Mouse (Mus musculus) olfactory bulb, adult 2 months (tissue): ENCODE results near the gene Pdzd2. TPM values are rescaled to one million over a fixed set of nuclear protein-coding genes. Genes with fewer than 3 reads are reported as not detected.
A peak's percentile ranks its signal among the peaks of the same experiment; 100 is the strongest.

Source experiments
- H3K27ac ChIP-seq: fragments of 200-500 bp; 2 replicates; pipeline ENCODE4 v1.5.1; 2012; ENCODE audit warnings: low read depth, low read length; ENCODE audit not compliant: insufficient read depth
- H3K4me1 ChIP-seq: fragments of 200-500 bp; 2 replicates; pipeline ENCODE4 v1.6.1; 2012; ENCODE audit warnings: low read length; ENCODE audit not compliant: control insufficient read depth, insufficient read depth
- H3K4me3 ChIP-seq: fragments of 200-500 bp; 2 replicates; pipeline ENCODE4 v1.5.1; 2012; ENCODE audit warnings: mild to moderate bottlenecking, low read depth, low read length, moderate library complexity; ENCODE audit not compliant: insufficient read depth
- CTCF ChIP-seq: fragments of 200-500 bp; IDR thresholded peaks from 2 replicates; pipeline ENCODE4 v1.5.1; 2012; ENCODE audit warnings: low read depth, mild to moderate bottlenecking, low read length, moderate library complexity; ENCODE audit not compliant: insufficient read depth
- POLR2A ChIP-seq: fragments of 200-500 bp; IDR thresholded peaks from 2 replicates; pipeline ENCODE4 v1.6.1; 2012; ENCODE audit warnings: mild to moderate bottlenecking, low read depth, low read length, moderate library complexity; ENCODE audit not compliant: insufficient read depth
- WGBS: fragments of 180-500 bp; shearing (Covaris S2); methylation state at CpG from one replicate; pipeline ENCODE4 v1.1.7; 2018; 5-methylcytosine and 5-hydroxymethylcytosine counted together
- polyA plus RNA-seq: library from polyadenylated mRNA; stranded (reverse); fragments of >200 nt; gene quantifications from 2 replicates; pipeline ENCODE4 v1.2.4, GENCODE M21; 2012; ENCODE audit warnings: low replicate concordance; ENCODE audit not compliant: missing spikeins, insufficient read depth, insufficient read length

Pdzd2 gene
- polyA plus RNA-seq, 1 experiment, result not detected

DNA sequence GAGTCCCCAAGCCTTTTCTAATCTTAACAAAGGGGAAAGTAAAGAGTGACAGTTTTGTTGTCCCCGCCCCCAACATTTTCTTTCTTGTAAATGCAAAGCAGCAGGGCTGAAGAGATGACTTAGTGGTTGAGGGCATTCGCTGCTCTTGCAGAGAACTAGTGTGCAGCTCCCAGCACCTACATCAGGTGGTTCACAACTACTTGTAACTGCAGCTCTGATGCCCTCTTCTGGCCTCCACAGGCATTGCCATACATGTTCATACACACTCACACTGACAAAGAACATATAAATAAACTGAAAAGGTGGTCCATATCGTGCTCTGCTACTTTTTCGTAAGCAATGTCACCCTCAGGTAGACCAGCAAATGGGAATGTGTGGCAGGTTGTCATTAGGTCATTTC lies 116.2 kb downstream of the Pdzd2 start:
- TF ChIP-seq POLR2A, result no peak
- TF ChIP-seq CTCF, result no peak
- Histone ChIP-seq H3K4me1 (peaks cover 3% of the 10 kb centered on the region), H3K27ac (no peak overlapping the region), H3K4me3 (no peak overlapping the region)
- 98% methylated on average over 4 of the region's 4 CpGs for WGBS

DNA sequence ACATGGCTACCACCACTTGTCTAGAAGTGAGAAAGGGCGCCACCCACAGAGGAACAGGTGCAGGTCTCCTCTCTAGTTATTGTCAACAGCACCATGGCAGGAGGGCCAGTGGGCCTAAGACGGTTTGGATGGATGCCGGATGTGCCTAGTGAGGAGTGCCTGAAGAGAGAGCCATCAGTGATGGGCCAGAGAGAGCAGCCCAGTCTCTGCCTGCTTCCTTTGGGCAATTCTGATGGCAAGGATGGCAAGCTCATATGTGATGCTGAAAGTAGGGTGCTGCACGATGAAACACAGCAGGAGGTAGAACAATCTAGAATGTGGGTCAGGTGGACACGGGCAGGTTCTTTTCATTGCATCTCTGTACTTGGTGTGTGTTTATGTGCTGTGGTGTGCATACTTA lies 117.0 kb downstream of the Pdzd2 start:
- H3K4me1 ChIP-seq, result peaks cover 8% of the 10 kb centered on the region
- no peak overlapping the region for H3K27ac ChIP-seq
- no peak overlapping the region for H3K4me3 ChIP-seq
- TF ChIP-seq POLR2A, result no peak
- TF ChIP-seq CTCF, result no peak
- 90% methylated on average over 5 of the region's 5 CpGs for WGBS

DNA sequence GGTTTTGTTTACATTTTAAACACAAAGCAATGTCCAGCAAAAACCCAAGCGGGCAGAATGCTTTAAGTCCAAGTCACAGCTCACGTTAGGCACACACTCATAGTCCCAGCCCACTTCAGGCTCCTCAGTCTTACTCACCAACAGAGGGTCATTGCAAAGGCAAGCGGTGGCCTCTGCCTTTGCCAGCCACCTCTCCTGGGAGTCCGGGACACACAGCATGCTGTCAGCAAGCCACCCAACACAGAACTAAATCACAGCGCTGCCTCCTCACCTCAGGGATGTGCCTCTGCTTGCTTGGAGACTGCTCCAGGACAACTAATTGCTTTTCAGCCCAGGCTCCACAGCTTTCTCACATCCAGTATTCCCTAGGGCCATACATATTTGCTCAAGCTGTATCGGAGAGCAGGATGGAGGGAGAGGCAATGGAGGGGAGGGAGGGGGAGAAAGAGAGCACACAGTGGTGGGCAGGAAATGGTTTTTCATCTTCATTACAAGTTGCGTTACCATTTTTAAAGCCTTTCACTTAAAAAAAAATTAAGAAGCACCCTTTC lies 117.6 kb downstream of the Pdzd2 start:
- H3K4me3 ChIP-seq, result no peak overlapping the region
- TF ChIP-seq CTCF (no peak), POLR2A (no peak)
- no peak overlapping the region for H3K27ac ChIP-seq
- WGBS, result 85% methylated on average over 7 of the region's 7 CpGs
- H3K4me1 ChIP-seq, result peaks cover 11% of the 10 kb centered on the region

DNA sequence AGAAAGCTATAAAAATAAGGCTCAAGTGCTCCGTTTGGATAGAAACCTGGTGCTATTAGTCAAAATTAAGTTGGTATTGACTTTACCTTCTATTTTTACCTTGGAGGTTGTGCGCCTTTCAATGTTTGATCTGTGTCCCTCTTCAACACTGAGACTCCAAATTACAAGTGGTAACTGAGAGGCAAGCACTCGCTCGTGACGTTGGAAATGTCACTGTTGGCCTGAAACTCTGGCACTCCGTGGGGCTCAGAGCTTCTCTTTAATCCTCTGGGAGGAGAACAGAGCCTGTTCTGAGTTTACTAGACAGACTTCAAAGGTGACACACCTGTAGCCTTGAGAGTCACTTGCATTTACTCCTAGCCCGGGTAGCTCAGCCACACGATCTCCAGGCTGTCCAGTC lies 120.5 kb downstream of the Pdzd2 start:
- Histone ChIP-seq H3K27ac (no peak overlapping the region), H3K4me3 (no peak overlapping the region), H3K4me1 (peaks cover 14% of the 10 kb centered on the region)
- TF ChIP-seq CTCF, result no peak
- no peak for TF ChIP-seq POLR2A
- 86% methylated on average over 8 of the region's 8 CpGs for WGBS

DNA sequence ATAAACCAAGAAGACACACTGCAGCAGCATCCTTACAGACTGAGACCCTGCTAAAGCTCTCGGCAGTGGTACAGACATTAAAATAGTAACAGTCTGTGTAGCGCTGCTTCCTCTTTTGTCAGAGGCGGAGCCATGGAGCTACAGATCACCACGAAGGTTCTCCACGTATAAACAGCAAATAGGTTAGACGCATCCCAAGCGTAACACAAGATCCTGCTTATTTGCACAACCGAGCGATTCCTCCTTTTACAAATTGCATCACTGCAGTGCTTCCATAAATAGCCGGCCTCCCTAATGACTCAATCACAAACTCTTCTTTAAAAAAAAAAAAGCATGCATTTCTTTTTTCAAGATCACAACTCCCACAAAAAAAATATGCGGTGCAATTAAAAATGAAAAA lies 122.1 kb downstream of the Pdzd2 start:
- Histone ChIP-seq H3K4me3 (peak overlapping the region; percentile 11; the same call in 1 of the 2 replicates), H3K27ac (peak overlapping the region; percentile 89), H3K4me1 (peaks cover 18% of the 10 kb centered on the region)
- WGBS, result 26% methylated on average over 11 of the region's 11 CpGs
- TF ChIP-seq CTCF, result no peak
- no peak for TF ChIP-seq POLR2A

DNA sequence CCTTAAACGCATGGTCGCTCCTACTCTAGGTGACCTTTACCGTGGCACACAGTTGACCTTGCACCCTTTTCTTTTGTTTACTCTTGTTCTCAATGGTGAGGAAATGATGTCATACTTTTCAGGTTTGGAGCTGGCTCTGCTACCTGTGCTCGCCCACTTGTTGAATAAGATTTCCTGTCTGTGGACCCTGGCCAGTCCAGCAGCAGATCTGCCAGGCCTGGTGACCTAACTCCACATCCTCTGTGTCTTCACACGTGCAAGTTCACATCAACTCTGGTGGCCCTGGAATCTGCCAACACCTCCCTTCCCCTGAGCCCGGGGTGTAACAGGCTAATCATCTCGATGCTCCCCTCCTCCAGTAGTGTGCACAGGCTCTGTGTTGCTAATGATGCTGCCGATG lies 122.5 kb downstream of the Pdzd2 start:
- 56% methylated on average over 8 of the region's 8 CpGs for WGBS
- peak overlapping the region; percentile 89 for H3K27ac ChIP-seq
- no peak for TF ChIP-seq POLR2A
- TF ChIP-seq CTCF, result no peak
- peaks cover 18% of the 10 kb centered on the region for H3K4me1 ChIP-seq
- peak overlapping the region; percentile 11; the same call in 1 of the 2 replicates for H3K4me3 ChIP-seq

DNA sequence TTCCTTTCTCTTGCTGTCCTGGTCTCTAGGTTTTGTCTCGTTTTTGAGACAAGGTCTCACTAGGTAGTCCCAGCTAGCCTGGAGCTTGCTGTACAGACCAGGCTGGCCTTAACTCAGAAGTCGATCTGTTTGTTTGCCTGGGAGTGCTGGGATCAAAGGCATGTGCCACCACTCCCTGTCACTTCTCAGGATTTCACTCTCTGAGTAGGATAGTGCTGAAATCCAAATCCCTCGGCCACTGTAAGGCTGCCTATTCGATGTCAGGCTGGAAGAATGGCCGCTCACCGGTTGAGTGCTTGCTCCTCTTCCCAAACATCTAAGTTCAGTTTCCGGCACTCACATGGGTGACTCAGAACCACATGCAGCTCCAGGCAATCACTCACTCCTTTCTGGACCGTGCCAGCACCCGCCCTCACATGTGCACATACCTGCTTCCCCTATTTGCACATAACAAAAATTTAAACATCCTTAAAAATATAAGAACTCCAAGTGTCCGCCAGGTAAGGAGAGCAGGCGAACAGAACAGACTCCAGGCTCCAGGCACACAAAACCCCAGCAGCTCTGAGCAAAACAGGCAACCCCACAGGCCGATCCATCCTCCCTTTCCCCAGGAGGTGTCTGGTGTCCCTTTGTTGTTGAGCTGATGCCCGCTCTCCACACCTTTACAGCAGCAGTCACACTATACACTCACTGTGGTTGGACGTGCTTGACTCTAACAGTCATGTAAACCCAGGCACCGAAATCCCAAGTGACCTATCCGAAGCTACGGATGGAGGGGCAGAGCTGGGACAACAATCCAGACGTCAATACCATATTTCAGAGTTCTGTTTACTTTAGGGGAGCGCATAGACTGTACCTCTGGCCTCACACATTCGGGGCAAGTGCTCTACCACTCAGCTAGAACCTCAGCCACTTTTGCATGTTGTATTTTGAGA lies 124.5 kb downstream of the Pdzd2 start:
- H3K27ac ChIP-seq, result no peak overlapping the region
- no peak overlapping the region for H3K4me3 ChIP-seq
- TF ChIP-seq POLR2A, result no peak
- H3K4me1 ChIP-seq, result peaks cover 18% of the 10 kb centered on the region
- WGBS, result 81% methylated on average over 20 of the region's 20 CpGs

DNA sequence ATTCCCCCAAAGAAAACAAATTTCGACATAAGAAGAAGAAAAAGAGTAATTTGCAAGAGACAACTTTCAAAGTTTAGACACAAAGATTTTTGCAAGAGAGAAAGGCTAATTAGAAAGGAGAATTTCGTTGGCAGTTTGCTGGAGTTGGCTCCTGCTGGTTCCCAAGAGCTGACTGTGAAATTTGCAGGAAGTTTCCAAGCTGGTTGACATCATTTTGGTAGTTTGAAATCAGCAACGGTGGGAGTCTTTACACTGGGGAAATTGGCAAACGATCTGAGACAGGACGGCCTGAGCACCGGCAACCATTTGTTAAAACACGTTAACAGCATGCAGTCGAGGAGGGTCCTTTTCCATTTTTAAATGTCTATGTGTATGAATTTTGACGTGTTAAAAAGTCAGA lies 125.7 kb downstream of the Pdzd2 start:
- no peak overlapping the region for H3K27ac ChIP-seq
- WGBS, result 33% methylated on average over 9 of the region's 9 CpGs
- H3K4me3 ChIP-seq, result no peak overlapping the region
- TF ChIP-seq CTCF (no peak), POLR2A (no peak)
- peaks cover 14% of the 10 kb centered on the region for H3K4me1 ChIP-seq

DNA sequence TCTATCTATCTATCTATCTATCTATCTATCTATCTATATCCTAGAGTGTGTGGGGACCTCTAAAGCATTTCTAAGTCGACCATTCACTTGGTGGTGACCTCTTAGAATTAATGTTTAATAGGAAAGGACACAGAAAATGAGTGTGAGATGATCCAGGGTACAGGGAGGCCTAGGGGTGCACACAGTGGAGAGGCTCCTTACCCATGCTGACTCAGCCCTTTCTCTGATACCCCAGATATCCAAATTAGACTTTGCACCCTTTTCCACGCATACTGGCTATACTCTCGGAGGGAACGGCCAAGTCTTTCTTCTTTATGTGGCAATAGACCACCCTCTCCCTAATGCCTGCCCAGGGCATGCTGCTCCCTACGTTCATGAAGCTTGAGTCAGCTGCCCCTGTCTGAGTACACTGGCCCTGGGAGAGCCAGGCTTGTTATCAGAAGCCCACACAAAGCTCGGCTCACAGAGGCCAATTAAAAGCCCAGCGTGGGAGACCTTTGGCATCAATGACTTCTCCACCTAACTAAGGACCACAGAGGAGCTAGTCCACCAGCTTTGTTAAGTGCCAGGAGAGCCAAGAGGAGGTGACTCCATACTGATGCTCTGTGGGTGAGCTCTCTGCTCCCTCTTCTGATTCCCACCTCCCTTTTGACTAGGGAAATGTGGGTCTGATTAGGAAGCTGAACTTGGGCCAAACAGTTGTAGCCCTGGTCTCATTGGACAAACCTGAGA lies 126.6 kb downstream of the Pdzd2 start:
- H3K4me3 ChIP-seq, result no peak overlapping the region
- WGBS, result 65% methylated on average over 7 of the region's 7 CpGs
- H3K27ac ChIP-seq, result no peak overlapping the region
- TF ChIP-seq POLR2A (no peak), CTCF (no peak)
- H3K4me1 ChIP-seq, result peaks cover 12% of the 10 kb centered on the region
